Mouse (Mus musculus): Measurements from ENCODE around the gene Sema3d.

The Sema3d gene

DNA sequence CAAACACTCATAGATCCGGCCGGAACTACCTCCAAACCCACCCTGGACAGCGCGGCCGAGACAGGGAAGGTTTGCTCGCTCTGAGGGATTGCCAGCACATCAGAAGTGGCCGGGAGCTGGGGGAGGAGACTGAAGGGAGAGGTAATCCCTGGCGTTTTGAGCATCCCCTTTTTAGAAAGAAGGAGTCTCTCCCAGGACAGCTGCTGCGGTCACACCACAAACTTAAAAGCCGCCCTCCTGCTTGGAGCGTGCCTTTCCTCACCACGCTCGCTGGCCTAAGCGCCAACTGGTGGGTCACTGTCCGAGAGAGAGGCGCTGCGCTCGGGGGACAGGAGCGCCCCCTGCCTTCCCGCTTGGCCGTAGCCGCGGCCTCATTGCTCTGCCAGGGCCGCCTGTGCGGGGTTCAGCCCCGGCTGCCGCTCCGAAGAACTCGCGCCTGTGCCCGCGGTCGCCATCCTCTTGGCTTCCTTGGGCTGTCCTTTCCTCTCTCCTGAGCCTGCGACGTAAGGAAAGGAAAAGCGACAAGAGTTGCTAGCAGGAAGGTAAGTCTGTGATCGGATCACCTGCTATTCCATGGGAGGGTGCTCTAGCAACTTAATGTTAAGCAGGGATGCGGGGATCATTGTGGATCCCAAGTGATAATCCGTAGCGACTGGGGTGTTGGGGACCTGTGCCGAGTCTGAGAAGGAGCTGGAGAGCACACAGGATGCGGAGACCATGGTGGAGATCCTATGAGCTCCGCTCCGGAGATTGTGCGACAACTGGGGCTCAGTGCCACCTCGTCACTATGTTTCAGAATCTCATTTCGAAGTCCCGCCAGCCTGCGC is at the start of gene Sema3d:
TSS of gene Sema3d (plus strand) at position 253 of the 827 bp plus-strand sequence.
- in situ Hi-C loops (cut with MboI, MseI) = loop anchor here (5.0 kb wide), 1 partner anchor 1239 kb away; no protein-coding TSS in a partner anchor

GRCm38 (mm10) chr5:12377261-12377660 is 5.9 kb upstream of the Sema3d start:
- in situ Hi-C loops (cut with MboI, MseI) = loop anchor here (10.0 kb wide), 1 partner anchor 1228 kb away; no protein-coding TSS in a partner anchor

GRCm38 (mm10) chr5:12378900-12379299 is 4.3 kb upstream of the Sema3d start:
- in situ Hi-C loops (cut with MboI, MseI) = loop anchor here (10.0 kb wide), 1 partner anchor 1226 kb away; no protein-coding TSS in a partner anchor

DNA sequence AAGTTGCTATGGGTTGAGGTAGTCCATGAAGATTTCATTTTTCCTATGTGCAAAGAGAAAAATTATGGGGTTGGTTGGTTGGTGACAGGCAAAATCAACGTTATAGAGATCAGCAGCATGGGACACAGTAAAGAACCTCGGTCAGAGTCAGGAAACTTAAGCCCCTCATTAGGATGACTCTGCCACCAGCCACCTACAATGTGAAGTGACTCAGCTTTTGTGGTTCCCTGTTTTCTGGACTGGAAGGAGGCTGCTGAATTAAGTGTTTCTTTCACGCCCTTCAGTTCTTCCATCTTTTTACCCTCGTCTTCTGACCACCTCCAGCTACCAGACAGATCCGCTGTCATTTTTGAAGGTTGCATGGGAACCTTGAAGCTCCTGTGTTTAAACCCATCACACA is 1.2 kb upstream of the Sema3d start:
- in situ Hi-C loops (cut with MboI, MseI) = loop anchor here (5.0 kb wide), 1 partner anchor 1240 kb away; no protein-coding TSS in a partner anchor

DNA sequence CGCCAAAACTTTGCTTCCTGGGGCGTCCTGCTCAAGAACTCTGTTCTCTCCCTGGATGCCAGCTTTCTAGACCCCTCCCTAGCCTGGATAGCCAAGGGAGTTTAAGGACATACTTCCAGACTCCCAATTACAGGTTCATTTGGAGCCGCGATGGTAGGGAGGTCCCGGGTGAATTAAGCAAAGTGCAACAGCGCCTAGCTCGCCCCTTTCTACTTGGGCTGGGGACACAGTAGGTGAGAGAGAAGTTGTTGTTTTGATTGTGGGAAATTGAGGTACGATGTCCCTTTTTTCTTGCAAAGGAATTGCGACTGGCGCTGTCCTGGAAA is 738 bp downstream of the Sema3d start:
- in situ Hi-C loops (cut with MboI, MseI) = loop anchor here (5.0 kb wide), 1 partner anchor 1238 kb away; no protein-coding TSS in a partner anchor

DNA sequence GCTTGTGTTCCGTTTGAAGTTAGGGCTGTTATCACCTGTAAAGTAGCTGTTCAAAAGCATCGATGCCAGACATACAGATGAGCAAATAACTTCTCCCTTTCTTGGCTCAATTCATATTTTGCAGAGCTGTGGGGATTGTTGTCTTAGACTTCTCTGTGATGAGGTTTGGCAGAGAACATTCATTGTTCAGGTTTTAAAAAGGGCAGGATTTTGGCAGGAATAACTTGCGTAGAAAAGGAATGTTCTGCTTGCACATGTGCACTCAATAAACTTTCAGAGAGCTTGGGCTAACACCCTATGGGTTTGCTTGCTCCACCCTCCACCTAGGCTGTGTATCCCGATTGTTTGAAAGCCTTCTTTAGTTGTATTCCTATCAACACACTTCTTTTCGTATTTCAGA is 9.5 kb downstream of the Sema3d start:
- in situ Hi-C loops (cut with MboI, MseI) = no loop called here

DNA sequence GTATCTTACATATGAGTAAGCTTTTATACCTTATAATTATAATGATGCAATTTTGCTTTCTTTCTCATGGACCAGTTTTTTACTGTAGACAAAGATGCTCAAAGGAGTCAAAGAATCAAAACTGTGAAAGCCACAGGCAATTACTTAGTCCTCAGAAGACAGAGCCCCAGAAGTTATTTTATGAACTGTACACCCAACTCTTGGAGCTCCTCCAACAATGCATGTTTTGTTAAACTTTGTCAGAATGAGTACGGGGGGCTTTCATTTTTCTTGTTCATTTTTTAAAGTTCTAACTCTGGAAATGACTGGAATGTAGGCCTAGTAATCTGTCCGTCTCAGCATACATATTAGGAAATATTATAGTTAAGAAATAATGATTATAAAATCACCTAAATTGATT is 16.1 kb downstream of the Sema3d start:
- in situ Hi-C loops (cut with MboI, MseI) = no loop called here

- in situ Hi-C loops (cut with MboI, MseI) = no loop called here
Measured at GRCm38 (mm10) chr5:12404229-12404628, 21.0 kb downstream of the Sema3d start.

DNA sequence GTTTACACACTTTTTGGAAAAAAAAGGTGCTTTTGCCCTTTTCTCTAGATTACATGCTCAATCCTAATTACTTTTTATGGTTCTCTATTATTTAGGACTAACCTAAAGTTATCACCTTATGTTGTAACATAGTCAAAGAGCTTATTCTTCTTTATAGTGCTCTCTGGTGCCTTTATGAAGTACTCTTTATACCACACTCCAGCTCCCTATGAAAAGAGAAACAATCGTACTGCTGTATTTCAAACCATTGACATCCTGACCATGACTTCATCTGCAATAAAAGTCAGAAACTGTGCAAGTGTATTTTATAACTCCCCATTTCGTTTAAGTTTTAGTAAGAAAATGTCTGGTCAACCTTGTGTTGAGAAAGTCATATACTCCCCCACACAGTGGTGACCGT is 29.4 kb downstream of the Sema3d start:
- in situ Hi-C loops (cut with MboI, MseI) = no loop called here

DNA sequence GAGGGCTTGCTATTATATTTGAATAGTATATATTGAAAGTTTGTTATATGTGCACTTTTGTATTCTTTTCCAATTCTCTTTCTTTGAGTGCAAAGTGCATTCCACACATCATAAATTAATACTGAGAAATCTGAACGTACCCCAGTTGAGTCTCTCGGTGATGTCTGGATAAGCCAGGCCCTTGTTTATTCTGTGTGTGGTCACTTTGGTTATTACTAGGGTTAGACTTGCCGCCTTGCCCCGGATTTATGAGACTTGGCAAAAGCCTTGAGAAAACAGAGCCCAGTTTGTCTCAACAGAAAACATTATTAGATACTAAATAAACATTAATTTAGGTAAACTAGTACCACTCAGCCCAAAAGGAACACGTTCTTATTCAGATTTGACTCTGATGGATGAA is 40.1 kb downstream of the Sema3d start:
- in situ Hi-C loops (cut with MboI, MseI) = no loop called here

- in situ Hi-C loops (cut with MboI, MseI) = no loop called here
Measured at GRCm38 (mm10) chr5:12441737-12442136, 58.6 kb downstream of the Sema3d start.

GRCm38 (mm10) chr5:12442176-12443105 is 59.3 kb downstream of the Sema3d start:
- in situ Hi-C loops (cut with MboI, MseI) = no loop called here

DNA sequence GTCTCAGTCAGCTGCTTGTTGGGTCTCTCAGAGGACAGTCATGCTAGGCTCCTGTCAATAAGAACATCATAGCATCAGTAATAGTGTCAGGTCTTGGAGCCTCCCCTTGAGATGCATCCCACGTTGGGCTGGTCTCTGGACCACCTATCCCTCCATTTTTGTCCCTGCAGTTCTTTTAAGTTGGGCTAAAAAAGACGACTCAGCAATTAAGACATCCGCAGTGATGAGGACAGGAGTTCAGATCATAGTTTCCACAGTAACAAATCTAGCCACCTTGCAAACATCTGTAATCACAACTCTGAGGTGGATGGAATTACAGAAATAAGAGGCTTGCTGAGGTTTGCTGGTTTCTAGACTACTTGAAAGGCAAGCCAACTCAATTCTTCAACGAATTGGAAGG is 67.9 kb downstream of the Sema3d start:
- in situ Hi-C loops (cut with MboI, MseI) = no loop called here

- in situ Hi-C loops (cut with MboI, MseI) = no loop called here
Measured at GRCm38 (mm10) chr5:12454946-12455345, 71.8 kb downstream of the Sema3d start.

DNA sequence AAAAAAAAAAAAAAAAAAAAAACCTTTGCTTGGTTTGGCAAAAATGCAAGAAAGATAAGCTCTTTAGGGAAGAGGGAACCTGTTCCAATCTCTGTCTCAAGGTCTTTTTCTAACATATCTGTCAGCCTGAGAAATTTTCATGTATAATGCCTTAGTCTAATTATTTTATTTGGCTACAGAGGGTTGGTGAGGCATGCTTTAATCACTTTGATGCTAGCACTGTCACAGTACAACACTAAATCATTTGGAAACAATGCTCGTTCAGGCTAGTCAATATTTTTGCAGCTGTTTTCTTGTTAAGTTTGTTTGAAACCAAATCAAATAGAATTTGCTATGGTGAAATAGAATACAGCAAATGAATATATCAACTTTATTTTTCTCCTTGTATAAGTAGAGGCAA is 74.3 kb downstream of the Sema3d start:
- in situ Hi-C loops (cut with MboI, MseI) = no loop called here

- in situ Hi-C loops (cut with MboI, MseI) = no loop called here
Measured at GRCm38 (mm10) chr5:12467568-12468336, 84.6 kb downstream of the Sema3d start.

DNA sequence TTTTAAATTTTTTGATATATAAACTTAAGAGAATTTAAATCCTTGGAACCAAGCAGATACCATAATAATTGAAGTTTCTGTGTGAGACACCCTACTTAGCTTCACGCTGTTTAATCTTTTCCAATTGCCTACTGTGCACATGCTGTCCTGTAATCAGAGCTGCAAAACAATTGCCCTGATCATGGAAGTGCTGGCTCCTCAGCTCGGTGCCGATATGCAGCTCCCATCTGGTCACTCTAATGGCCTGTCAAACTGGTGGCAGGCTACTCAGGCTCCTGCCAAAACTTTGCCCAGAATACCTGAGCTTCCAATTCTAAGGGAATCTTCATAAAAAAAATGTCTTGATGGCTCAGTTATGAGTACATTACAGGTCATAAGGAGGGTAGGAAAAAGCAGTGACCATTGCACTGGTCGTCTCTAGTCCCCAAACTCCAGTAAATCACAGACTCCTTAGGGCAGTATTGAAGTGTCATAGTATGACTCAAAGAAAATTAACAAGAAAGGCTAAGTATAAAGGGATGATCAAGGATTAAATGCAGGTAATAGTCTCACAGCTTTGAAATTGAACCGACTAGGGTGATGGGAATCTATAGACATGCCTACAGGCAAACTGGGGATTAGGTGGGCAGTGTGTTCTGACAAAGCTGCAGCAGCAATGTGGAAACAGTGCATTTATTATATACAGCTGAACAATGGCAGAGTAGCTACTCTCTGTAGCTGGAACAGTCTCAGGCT is 91.9 kb downstream of the Sema3d start:
- in situ Hi-C loops (cut with MboI, MseI) = no loop called here

GRCm38 (mm10) chr5:12475639-12475916 is 92.4 kb downstream of the Sema3d start:
- in situ Hi-C loops (cut with MboI, MseI) = no loop called here

GRCm38 (mm10) chr5:12487926-12488325 is 104.7 kb downstream of the Sema3d start:
- in situ Hi-C loops (cut with MboI, MseI) = loop anchor here (10.0 kb wide), 1 partner anchor 1307 kb away; the partner anchor contains the start of gene Speer3

DNA sequence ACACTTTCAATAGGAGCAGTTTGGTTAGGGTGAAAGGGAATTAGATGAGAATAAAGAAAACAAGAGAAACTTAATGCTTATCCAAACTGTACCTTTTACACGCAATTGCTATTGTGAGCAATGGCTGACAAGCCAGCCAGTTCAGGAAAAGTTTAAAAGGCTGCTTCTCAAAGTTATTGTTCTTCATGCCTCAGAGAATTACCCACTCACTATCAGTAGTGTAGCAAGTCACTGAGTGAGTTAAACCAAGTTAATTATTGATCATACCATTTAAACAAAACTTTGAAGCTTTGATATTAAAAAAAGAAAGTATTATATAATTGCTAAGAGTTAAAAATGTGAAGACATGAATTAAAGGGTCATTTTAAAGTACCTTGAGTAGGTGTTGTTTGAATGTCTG is 108.5 kb downstream of the Sema3d start:
- in situ Hi-C loops (cut with MboI, MseI) = no loop called here
